Mouse (Mus musculus) layer of hippocampus, adult 8-10 months (tissue): ENCODE results near the gene Tbc1d9b. TPM values are rescaled to one million over a fixed set of nuclear protein-coding genes. Genes with fewer than 3 reads are reported as not detected.

Experiments used
- DNase-seq, 2 experiments: peaks; one replicate each; pipeline ENCODE4 v3.0.0; 2022; ENCODE audit warnings: low spot score in 2 of 2
- total RNA-seq, 4 experiments: library from RNA; stranded (reverse); gene quantifications; 2 replicates each; pipeline ENCODE4 v1.2.4; 2022

The Tbc1d9b gene
- total RNA-seq, 4 experiments from 2014 or later = 115 to 122 (median 118) TPM

- no peak for DNase-seq
These were observed 45.2 kb downstream of the Tbc1d9b start for GRCm38 (mm10) chr11:50176351-50176750.

- DNase-seq = no peak
These were observed 45.9 kb downstream of the Tbc1d9b start for GRCm38 (mm10) chr11:50177111-50177510.

- DNase-seq = no peak
These were observed 47.6 kb downstream of the Tbc1d9b start for GRCm38 (mm10) chr11:50178532-50179488.

DNA sequence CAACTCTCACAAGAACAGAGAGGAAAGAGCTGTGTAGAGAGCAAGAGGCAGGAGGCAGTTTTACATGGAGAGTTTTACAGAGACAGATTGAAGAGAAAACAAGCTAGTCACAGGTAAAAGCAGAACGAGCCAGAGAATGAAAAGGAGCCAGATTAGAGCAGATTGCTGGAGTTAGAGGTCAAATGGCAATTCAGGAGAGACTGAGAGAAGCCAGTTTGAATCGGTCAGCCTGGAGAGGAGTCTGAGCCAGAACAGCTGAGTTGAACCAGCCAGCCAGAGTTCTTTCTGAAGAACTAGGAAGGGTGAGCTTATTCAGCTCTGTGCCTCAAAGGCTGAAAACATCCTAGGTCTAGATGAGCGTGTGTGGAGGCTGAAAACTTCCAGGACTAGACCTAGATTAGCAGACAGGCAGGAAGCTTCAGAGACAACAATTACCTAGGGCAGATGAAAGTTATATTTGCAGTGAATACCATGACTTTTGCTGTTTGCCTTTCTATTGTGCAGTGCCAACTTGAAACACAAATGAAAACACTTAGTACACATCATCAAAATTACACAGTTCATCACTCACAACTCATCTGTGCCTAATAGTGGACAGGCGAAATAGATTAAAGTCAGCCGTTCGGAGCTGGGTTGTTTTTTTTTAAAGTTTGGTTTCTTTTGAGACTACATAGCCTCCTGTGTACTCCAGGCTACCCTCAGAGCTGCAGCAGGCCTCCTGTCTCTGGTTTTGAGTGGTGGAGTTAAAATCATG is 49.5 kb downstream of the Tbc1d9b start:
- DNase-seq = no peak

GRCm38 (mm10) chr11:50182702-50183101 is 51.5 kb downstream of the Tbc1d9b start:
- no peak for DNase-seq

- DNase-seq = no peak
These were observed 53.6 kb downstream of the Tbc1d9b start for GRCm38 (mm10) chr11:50184788-50185187.

DNA sequence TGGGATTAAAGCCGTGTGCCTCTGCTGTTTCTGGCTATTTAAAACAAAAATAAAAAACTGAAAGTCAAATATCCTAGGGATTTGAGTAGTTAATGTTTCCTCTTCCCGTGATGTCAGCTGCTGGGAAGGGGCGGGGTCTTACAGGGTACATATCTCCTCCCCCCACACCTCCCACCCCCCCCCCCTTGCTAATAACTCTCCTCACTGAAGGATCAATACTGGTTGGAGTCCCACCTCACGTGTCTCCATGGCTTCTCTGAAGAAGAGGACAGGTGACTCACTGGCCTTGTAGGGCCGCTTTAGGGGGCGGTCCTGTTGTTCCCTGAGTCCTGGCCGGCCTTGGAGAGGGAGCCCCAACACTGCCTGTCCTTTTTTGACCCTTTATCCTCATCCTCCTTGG is 57.5 kb downstream of the Tbc1d9b start:
- no peak for DNase-seq

DNA sequence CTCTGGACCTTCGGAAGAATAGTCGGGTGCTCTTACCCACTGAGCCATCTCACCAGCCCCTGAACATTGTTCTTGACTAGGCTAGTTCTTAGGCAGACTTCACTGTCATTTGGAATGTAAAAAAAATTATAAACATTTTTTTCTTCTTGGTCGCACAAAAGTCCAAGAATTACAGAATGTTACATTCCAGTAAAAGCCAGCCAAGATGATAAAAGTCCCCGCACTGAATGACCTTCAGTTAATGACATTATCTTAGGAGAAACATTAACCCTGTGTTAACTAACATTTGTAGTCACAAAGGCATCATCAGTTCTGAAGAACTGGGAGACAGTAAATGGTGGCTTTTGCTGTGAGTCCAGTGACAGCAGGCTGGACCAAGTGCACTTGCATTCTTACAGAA is 59.2 kb downstream of the Tbc1d9b start:
- DNase-seq = no peak

- no peak for DNase-seq
These were observed 61.1 kb downstream of the Tbc1d9b start for GRCm38 (mm10) chr11:50192278-50192677.

GRCm38 (mm10) chr11:50194070-50194469 is 62.9 kb downstream of the Tbc1d9b start:
- no peak for DNase-seq

- DNase-seq = no peak
These were observed 63.6 kb downstream of the Tbc1d9b start for GRCm38 (mm10) chr11:50194793-50195192.

GRCm38 (mm10) chr11:50197500-50197899 is 66.3 kb downstream of the Tbc1d9b start:
- no peak for DNase-seq

- no peak for DNase-seq
These were observed 67.1 kb downstream of the Tbc1d9b start for GRCm38 (mm10) chr11:50198219-50198846.

DNA sequence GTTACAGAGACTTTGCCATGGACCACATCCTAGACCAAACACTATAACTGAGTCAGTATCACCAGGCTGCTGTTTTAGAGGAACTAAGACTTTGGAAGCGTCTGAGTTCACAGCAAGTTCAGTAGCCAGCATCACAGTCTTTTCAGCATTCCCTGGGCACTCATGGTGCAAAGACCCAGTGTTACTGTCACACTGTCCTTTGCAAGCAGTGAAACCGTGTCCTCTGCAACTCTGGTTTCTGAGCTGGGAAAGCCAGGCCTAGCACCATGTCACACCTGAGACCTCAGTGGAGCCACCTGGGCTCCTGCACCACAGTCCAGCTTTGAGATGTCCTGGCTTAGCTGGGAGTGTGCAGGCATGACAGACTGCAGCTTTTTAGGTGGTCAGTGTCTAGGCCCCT is 67.7 kb downstream of the Tbc1d9b start:
- no peak for DNase-seq

DNA sequence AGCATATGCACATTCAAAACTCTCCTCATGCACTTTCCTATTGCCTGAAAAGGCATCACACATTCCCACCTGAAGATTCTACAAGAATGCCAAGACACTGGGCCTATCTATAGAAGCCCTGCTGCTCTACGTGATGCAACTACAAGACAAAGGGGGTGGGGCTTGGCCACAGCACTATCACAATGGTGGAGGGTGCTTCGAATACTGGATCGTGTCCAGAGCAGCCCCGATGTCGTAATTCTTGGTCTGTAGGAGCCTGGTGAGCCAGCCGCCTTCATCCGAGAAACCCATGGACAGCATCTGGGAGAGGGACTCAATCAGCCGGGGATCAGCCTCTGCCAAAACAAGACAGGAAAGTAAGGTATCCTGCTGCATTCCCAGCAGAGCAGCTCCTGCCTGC is 69.4 kb downstream of the Tbc1d9b start:
- no peak for DNase-seq

DNA sequence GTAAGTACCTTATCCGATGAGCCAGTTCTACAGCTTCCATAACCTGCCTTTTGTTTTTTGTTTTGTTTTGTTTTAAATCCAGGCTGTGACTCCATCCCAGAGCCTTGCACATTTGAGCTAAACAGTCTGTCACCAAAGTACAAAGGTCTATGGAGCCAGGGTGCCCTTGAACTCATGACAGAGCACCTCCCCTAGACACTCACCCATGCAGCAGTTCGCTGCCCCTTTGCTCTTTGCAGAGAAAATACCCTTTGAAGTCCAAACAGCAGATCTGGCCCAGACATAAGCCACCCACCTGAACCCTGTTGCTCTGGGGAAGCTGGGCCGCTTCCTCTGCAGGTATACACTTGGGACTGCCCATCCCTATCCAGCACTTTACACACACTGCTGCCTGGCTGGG is 70.4 kb downstream of the Tbc1d9b start:
- DNase-seq = no peak

DNA sequence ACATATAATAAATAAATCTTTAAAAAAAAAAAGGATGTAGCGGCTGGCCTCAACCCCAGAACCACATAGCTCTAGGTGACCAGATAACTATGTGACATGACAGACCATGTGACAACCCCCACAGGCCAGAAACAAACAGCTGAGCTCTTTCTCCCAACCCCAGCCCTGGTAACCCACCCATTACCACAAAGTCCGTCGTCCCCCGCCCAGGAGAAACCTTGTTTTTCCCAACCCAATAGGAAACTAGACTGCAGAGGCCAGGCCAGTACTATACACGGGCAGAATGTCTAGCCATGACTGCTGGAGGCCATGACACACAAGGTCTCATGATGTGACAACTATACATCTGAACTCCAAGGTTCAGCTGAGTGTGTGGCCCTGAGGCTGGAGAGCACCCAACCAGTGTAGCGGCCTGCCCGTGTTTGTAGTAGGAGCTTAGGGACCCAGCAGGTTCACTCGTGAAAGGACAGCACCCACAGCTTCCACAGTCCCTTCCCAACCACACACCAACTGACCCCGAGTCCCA is 72.2 kb downstream of the Tbc1d9b start:
- no peak for DNase-seq

- DNase-seq = no peak
These were observed 74.2 kb downstream of the Tbc1d9b start for GRCm38 (mm10) chr11:50205434-50205833.

DNA sequence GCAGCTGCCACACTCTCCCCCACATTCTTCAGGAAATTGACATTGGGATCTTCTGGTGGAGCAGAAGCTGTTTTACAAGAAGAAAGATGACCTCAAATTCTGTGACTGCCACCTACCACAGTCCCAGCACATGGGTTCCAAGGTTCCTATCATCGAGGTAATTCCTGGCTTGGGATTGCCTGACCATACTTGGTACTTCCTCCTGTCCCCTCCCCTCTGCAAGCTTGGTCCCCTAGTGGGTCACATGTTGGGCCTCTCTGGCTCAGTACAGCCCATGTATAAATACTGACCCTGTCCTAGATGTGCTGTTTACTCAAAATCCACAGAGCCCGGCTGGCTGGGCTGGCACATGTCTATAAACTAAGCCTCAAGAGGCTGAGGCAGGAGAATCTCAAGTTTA is 74.8 kb downstream of the Tbc1d9b start:
- no peak for DNase-seq

- DNase-seq = no peak
These were observed 76.1 kb downstream of the Tbc1d9b start for GRCm38 (mm10) chr11:50207344-50207743.

DNA sequence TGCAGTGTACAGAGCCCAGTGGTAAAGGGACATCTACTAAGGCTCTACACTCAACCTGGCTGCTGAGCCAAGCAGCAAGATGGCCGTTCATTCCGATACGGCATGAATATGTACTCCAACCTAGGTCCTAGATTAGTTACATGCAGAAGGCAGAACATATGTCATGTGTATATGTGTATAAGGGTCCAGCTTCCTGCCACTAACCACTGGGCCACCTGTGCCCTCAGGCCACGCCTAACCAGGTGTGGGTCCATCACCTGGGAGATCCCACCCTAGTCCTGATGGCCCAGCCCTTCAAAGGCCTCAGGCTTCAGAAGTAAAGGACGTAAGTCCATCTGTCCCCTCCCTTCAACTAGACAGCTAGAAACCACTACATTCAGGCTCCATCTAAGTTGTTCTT is 76.8 kb downstream of the Tbc1d9b start:
- DNase-seq = no peak

- DNase-seq = peak; percentile 81 to 90
These were observed 78.9 kb downstream of the Tbc1d9b start for GRCm38 (mm10) chr11:50210101-50210504.
